Mouse (Mus musculus): ENCODE results near the gene Apobr.

GRCm38 (mm10) chr7:126632478-126632877, 47.7 kb downstream of the Apobr start:
- TF ChIP-seq GATA1 (IDR thresholded peaks at IDR 0.05; ENCODE audit: low read length) (no peak), TAL1 (IDR thresholded peaks at IDR 0.05; ENCODE audit: low read length) (no peak)

Measured in erythroblast, embryonic 14.5 days (primary cell).